ENCODE assay signal across 10 mouse cellular contexts in the genomic region with DNA sequence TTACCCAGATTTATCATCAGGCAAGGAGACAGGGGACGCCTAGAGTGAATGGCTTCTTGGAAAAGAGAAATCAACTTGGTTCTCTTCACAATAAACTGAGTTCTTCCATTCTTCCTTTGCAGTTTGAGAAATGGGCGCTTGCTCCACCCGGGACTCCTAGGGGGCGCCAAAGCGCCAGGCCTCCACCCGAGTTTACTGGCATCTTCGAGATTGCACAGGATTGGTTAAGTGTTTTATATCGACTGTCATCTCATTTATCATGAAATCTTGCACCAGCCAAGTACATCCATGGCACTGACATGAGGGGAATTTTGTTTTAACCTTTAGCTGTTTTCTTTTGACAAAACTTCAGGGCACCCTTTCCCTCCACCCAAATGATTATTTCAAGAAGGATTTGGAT. TPM values are rescaled to one million over a fixed set of nuclear protein-coding genes. Genes with fewer than 3 reads are reported as not detected.
DNase-seq lines count a peak whose midpoint lies in the region; ATAC-seq lines count a peak whose summit lies in the region.
"Had no signal": no experiment of that assay in that cellular context is flagged by ENCODE, and none has a peak within 500 bp of the region (broad histone marks: within the 10 kb centered on the region; RNA-seq: fewer than 3 reads in every experiment).

No protein-coding gene starts in this region.

- H3K4me1 ChIP-seq in embryonic facial prominence, embryonic 14.5 days (ENCODE audit: control insufficient read depth, insufficient read depth, low read length), result peaks cover 7% of the 10 kb centered on the region; the same call in 1 of the 2 replicates

- no peaks in the 10 kb centered on the region for H3K9me3 ChIP-seq in embryonic facial prominence, embryonic 14.5 days (ENCODE audit: control insufficient read depth, low read length)
- H3K9me3 ChIP-seq: neural tube, embryonic 12.5 days had no signal

- no peak overlapping the region for H3K27ac ChIP-seq in embryonic facial prominence, embryonic 14.5 days (replicated peaks; ENCODE audit: low read depth, low read length)
- H3K27ac ChIP-seq: neural tube, embryonic 12.5 days had no signal

- no peaks in the 10 kb centered on the region for H3K36me3 ChIP-seq in embryonic facial prominence, embryonic 14.5 days (ENCODE audit: control insufficient read depth, insufficient read depth, low read length)
- H3K36me3 ChIP-seq: neural tube, embryonic 12.5 days had no signal

- H3K4me2 ChIP-seq in embryonic facial prominence, embryonic 14.5 days (ENCODE audit: low read depth, low read length), result no peak overlapping the region
- H3K4me2 ChIP-seq: neural tube, embryonic 12.5 days had no signal

- no peak for ATAC-seq in cerebellum, adult (ENCODE audit: insufficient number of reproducible peaks, low FRiP score, low TSS enrichment)
- ATAC-seq in embryonic facial prominence, embryonic 14.5 days (ENCODE audit: low read depth), result no peak

- H3K27me3 ChIP-seq in embryonic facial prominence, embryonic 14.5 days (replicated peaks; ENCODE audit: control insufficient read depth, insufficient read depth, low read length), result no peaks in the 10 kb centered on the region; the same call in 1 of the 2 replicates

- no peak overlapping the region for H3K4me3 ChIP-seq in embryonic facial prominence, embryonic 14.5 days (ENCODE audit: low read depth, low read length)
- H3K4me3 ChIP-seq: neural tube, embryonic 12.5 days had no signal

- peak; percentile 27 for DNase-seq in cerebellum, adult 9-10 months
- peak; percentile 65 for DNase-seq in ovary, postnatal 14 days (ENCODE audit: low spot score)
- no peak for DNase-seq in ovary, adult 18-20 months (ENCODE audit: low spot score)
- DNase-seq in embryonic facial prominence, embryonic 14.5 days (ENCODE audit: low spot score), result peak; percentile 72
- DNase-seq in layer of hippocampus, adult 18-20 months (ENCODE audit: low spot score in 2 of 2), result peak; percentile 52 to 82
- DNase-seq in lung, postnatal 36 days, result peak; percentile 74
- DNase-seq in urinary bladder, adult 2 months (ENCODE audit: low spot score), result peak; percentile 56

- H3K9ac ChIP-seq in embryonic facial prominence, embryonic 14.5 days (ENCODE audit: low read depth, low read length), result no peak overlapping the region
- H3K9ac ChIP-seq: neural tube, embryonic 12.5 days had no signal

- WGBS in embryonic facial prominence, embryonic 14.5 days, result 6% methylated on average over 8 of the region's 8 CpGs

RNA-seq across cellular contexts. Expression of gene Igfbp3, which starts 2.0 kb away (rescaled TPM):
- polyA plus RNA-seq in embryonic facial prominence, embryonic 14.5 days (2014; fragmentation: Nextera tagmentation; extraction: Ambion mirVana), result 258 and 266 TPM in 2 replicates
- total RNA-seq in layer of hippocampus, adult 18-20 months (2021), result 10 to 100 TPM; 12.6 to 13.3 TPM
- polyA plus RNA-seq in urinary bladder, adult 2 months (2012; rRNA removed), result 58.3 and 74.0 TPM in 2 replicates

RNA-seq across cellular contexts. Expression of gene Igfbp1, which starts 18.1 kb away (rescaled TPM):
- 0.40 and 0.52 TPM in 2 replicates for polyA plus RNA-seq in embryonic facial prominence, embryonic 14.5 days (2014; fragmentation: Nextera tagmentation; extraction: Ambion mirVana)
- not detected for total RNA-seq in layer of hippocampus, adult 18-20 months (2021)
- not detected in 2 replicates for polyA plus RNA-seq in urinary bladder, adult 2 months (2012; rRNA removed)
- polyA plus RNA-seq: heart, embryonic 14.5 days had no signal

RNA-seq across cellular contexts. Expression of gene Gm11985, which starts 27.3 kb away (rescaled TPM):
- not detected in 2 replicates for polyA plus RNA-seq in embryonic facial prominence, embryonic 14.5 days (2014; fragmentation: Nextera tagmentation; extraction: Ambion mirVana)
- total RNA-seq in layer of hippocampus, adult 18-20 months (2021), result not detected
- not detected in 2 replicates for polyA plus RNA-seq in urinary bladder, adult 2 months (2012; rRNA removed)
- polyA plus RNA-seq: heart, embryonic 14.5 days; neural tube, embryonic 12.5 days had no signal
